Mouse (Mus musculus): ENCODE data around the gene Ddx3y. TPM values are rescaled to one million over a fixed set of nuclear protein-coding genes. Genes with fewer than 3 reads are reported as not detected.

Ddx3y gene
- 10 to 100 TPM in 1 of 2 experiments, not detected in 1; 54.3 TPM for total RNA-seq (2021)

- DNase-seq: no peak
Measured at GRCm38 (mm10) chrY:1286171-1286795, at the start of gene Ddx3y. TSS of gene Ddx3y (minus strand) at chrY:1286629.

GRCm38 (mm10) chrY:1293708-1294107 lies 7.3 kb upstream of the Ddx3y start:
- DNase-seq: no peak

GRCm38 (mm10) chrY:1285735-1286134 lies 694 bp downstream of the Ddx3y start:
- DNase-seq: no peak

- DNase-seq: no peak
Measured at GRCm38 (mm10) chrY:1246117-1246516, 40.3 kb downstream of the Ddx3y start.

- no peak for DNase-seq
Measured at GRCm38 (mm10) chrY:1245426-1245863, 41.0 kb downstream of the Ddx3y start, which contains the start of gene Uty. TSS of gene Uty (minus strand) at chrY:1245759.

- no peak for DNase-seq
Measured at GRCm38 (mm10) chrY:1244940-1245339, 41.5 kb downstream of the Ddx3y start.

- DNase-seq: no peak
Measured at GRCm38 (mm10) chrY:1244421-1244820, 42.0 kb downstream of the Ddx3y start.

- no peak for DNase-seq
Measured at GRCm38 (mm10) chrY:1220001-1220400, 66.4 kb downstream of the Ddx3y start.

Other genes with a start within 250 kb of the Ddx3y start
- 10 to 100 TPM in 1 of 2 experiments, not detected in 1; 21.4 TPM for gene Uty, start 40.9 kb downstream of the Ddx3y start, total RNA-seq (2021)
- not detected for gene Usp9y, start 173.2 kb upstream of the Ddx3y start, total RNA-seq (2021)